In genomic region chr12:81862351-81862802, GRCm38 (mm10) we compare ENCODE assay signal across 8 mouse cellular contexts. TPM values are rescaled to one million over a fixed set of nuclear protein-coding genes. Genes with fewer than 3 reads are reported as not detected.
DNase-seq lines count a peak whose midpoint lies in the region; ATAC-seq lines count a peak whose summit lies in the region.

No protein-coding gene starts in this region.

- H3K9ac ChIP-seq in embryonic facial prominence, embryonic 11.5 days (replicated peaks; ENCODE audit: low read length), result no peak overlapping the region
- peak overlapping the region; percentile 97 for H3K9ac ChIP-seq in heart, embryonic 15.5 days
- no peak overlapping the region for H3K9ac ChIP-seq in liver, embryonic 11.5 days (ENCODE audit: low read depth, low read length)

- WGBS in embryonic facial prominence, embryonic 11.5 days, result 34% methylated on average over 8 of the region's 8 CpGs
- 13% methylated on average over 8 of the region's 8 CpGs for WGBS in heart, embryonic 15.5 days
- WGBS in liver, embryonic 11.5 days, result 12% methylated on average over 8 of the region's 8 CpGs

- peak; percentile 21 for DNase-seq in cerebellum, adult 9-11 months
- no peak for DNase-seq in cerebellum, postnatal 4 days (ENCODE audit: low spot score in 2 of 2)
- DNase-seq in embryonic facial prominence, embryonic 11.5 days (ENCODE audit: low spot score), result no peak
- DNase-seq in liver, embryonic 11.5 days (ENCODE audit: low spot score), result peak; percentile 51
- peak; percentile 41 to 60 for DNase-seq in monocyte, adult 2 months (ENCODE audit: low read depth in 1 of 2, low spot score in 2 of 2)
- DNase-seq in cerebellum, postnatal 36 days, result no peak
- DNase-seq in urinary bladder, adult 2 months (ENCODE audit: low spot score), result no peak

- H3K27ac ChIP-seq in embryonic facial prominence, embryonic 11.5 days (replicated peaks; ENCODE audit: low read depth, low read length), result no peak overlapping the region
- H3K27ac ChIP-seq in heart, embryonic 15.5 days, result peak overlapping the region; percentile 96
- no peak overlapping the region for H3K27ac ChIP-seq in liver, embryonic 11.5 days (ENCODE audit: low read depth, low read length)

- H3K9me3 ChIP-seq in embryonic facial prominence, embryonic 11.5 days (replicated peaks; ENCODE audit: control insufficient read depth, low read length), result no peaks in the 10 kb centered on the region
- H3K9me3 ChIP-seq in heart, embryonic 15.5 days (replicated peaks), result no peaks in the 10 kb centered on the region
- H3K9me3 ChIP-seq in liver, embryonic 11.5 days (ENCODE audit: control insufficient read depth, low read length), result no peaks in the 10 kb centered on the region

- H3K4me3 ChIP-seq in embryonic facial prominence, embryonic 11.5 days (ENCODE audit: low read depth, low read length), result no peak overlapping the region
- peak overlapping the region; percentile 99 for H3K4me3 ChIP-seq in heart, embryonic 15.5 days
- H3K4me3 ChIP-seq in liver, embryonic 11.5 days (ENCODE audit: low read depth, low read length), result no peak overlapping the region

- ATAC-seq in embryonic facial prominence, embryonic 11.5 days (replicated peaks; ENCODE audit: insufficient number of reproducible peaks, low FRiP score, low TSS enrichment, low read depth), result no peak
- peak; percentile 76 for ATAC-seq in heart, embryonic 15.5 days (replicated peaks; ENCODE audit: insufficient number of reproducible peaks, insufficient read depth, low FRiP score, low read depth)
- peak; percentile 46 for ATAC-seq in liver, embryonic 11.5 days (replicated peaks; ENCODE audit: low FRiP score)

- peak overlapping the region; percentile 66 for H3K4me2 ChIP-seq in embryonic facial prominence, embryonic 11.5 days (ENCODE audit: low read depth, low read length)
- peak overlapping the region; percentile 64 for H3K4me2 ChIP-seq in heart, embryonic 15.5 days
- H3K4me2 ChIP-seq in liver, embryonic 11.5 days, result peak overlapping the region; percentile 87

- no peaks in the 10 kb centered on the region for H3K27me3 ChIP-seq in embryonic facial prominence, embryonic 11.5 days (ENCODE audit: control insufficient read depth, insufficient read depth, low read length)
- no peaks in the 10 kb centered on the region for H3K27me3 ChIP-seq in heart, embryonic 15.5 days
- H3K27me3 ChIP-seq in liver, embryonic 11.5 days (replicated peaks; ENCODE audit: control insufficient read depth, insufficient read depth, low read length), result peaks cover 3% of the 10 kb centered on the region; the same call in 1 of the 2 replicates

- no peaks in the 10 kb centered on the region for H3K36me3 ChIP-seq in embryonic facial prominence, embryonic 11.5 days (replicated peaks; ENCODE audit: control insufficient read depth, insufficient read depth, low read depth, low read length)
- H3K36me3 ChIP-seq in heart, embryonic 15.5 days, result no peaks in the 10 kb centered on the region
- no peaks in the 10 kb centered on the region for H3K36me3 ChIP-seq in liver, embryonic 11.5 days (ENCODE audit: control insufficient read depth, insufficient read depth, low read length)

- H3K4me1 ChIP-seq in embryonic facial prominence, embryonic 11.5 days (ENCODE audit: control insufficient read depth, insufficient read depth, low read length), result peaks cover 4% of the 10 kb centered on the region
- peaks cover 58% of the 10 kb centered on the region for H3K4me1 ChIP-seq in heart, embryonic 15.5 days (replicated peaks)
- H3K4me1 ChIP-seq in liver, embryonic 11.5 days (replicated peaks; ENCODE audit: control insufficient read depth, insufficient read depth, low read length), result peaks cover 13% of the 10 kb centered on the region

RNA-seq across cellular contexts. Expression of gene Pcnx, which starts 2.6 kb away (rescaled TPM):
- 13.3 and 15.6 TPM in 2 replicates for polyA plus RNA-seq in embryonic facial prominence, embryonic 11.5 days (2014; fragmentation: Nextera tagmentation; extraction: Ambion mirVana)
- 8.6 and 9.8 TPM in 2 replicates for polyA plus RNA-seq in heart, embryonic 15.5 days (2015; fragmentation: Nextera tagmentation; extraction: Ambion mirVana)
- polyA plus RNA-seq in liver, embryonic 11.5 days (2014; fragmentation: Nextera tagmentation; extraction: Ambion mirVana), result 7.9 and 9.4 TPM in 2 replicates
- 23.3 and 35.3 TPM in 2 replicates for polyA plus RNA-seq in urinary bladder, adult 2 months (2012; rRNA removed)

Comparison
In these comparisons a context has a peak if more than half of its experiments do, and no peak if none do; other contexts are left out.
1. DNase-seq: peak in cerebellum, adult 9-11 months (single experiment), liver, embryonic 11.5 days (single experiment) and monocyte, adult 2 months (2 of 2); none in cerebellum, postnatal 4 days (0 of 2), embryonic facial prominence, embryonic 11.5 days (single experiment), cerebellum, postnatal 36 days (0 of 2) and urinary bladder, adult 2 months (single experiment).
2. Peak in every context shown above with its lines, with median percentiles within 50 percentile points of each other: H3K4me2 ChIP-seq.